Mouse (Mus musculus) midbrain, embryonic 15.5 days (tissue): ENCODE measurements at regions not wholly inside any gene's neighbourhood (a gene's known extent, or its start where the extent isn't known, plus 50 kb on each side); places are given as distances from the start of the nearest gene placed in this dataset.
A peak's percentile ranks its signal among the peaks of the same experiment; 100 is the strongest.

ENCODE experiments used
- ATAC-seq: fragments of 200-750 bp; cut with Nextera tagmentation; replicated peaks from 2 replicates; pipeline ENCODE4 v1.8.0; 2017; ENCODE audit warnings: moderate TSS enrichment
- H3K27ac ChIP-seq: fragments of 300-500 bp; sonication (generic); 2 replicates; pipeline ENCODE4 v1.5.1; 2015; ENCODE audit warnings: mild to moderate bottlenecking, inconsistent platforms
- H3K27me3 ChIP-seq: fragments of 300-500 bp; sonication (generic); replicated peaks from 2 replicates; pipeline ENCODE4 v1.6.1; 2015; ENCODE audit warnings: inconsistent platforms
- H3K36me3 ChIP-seq: fragments of 300-500 bp; sonication (generic); replicated peaks from 2 replicates; pipeline ENCODE4 v1.6.1; 2015; ENCODE audit warnings: inconsistent platforms
- H3K4me1 ChIP-seq: fragments of 300-500 bp; sonication (generic); 2 replicates; pipeline ENCODE4 v1.6.1; 2015; ENCODE audit warnings: inconsistent platforms
- H3K4me2 ChIP-seq: fragments of 300-500 bp; sonication (generic); 2 replicates; pipeline ENCODE4 v1.6.1; 2015; ENCODE audit warnings: inconsistent platforms, mild to moderate bottlenecking, moderate library complexity
- H3K4me3 ChIP-seq: fragments of 300-500 bp; sonication (generic); 2 replicates; pipeline ENCODE4 v1.5.1; 2015; ENCODE audit warnings: mild to moderate bottlenecking, inconsistent platforms
- H3K9ac ChIP-seq: fragments of 300-500 bp; sonication (generic); 2 replicates; pipeline ENCODE4 v1.6.1; 2015; ENCODE audit warnings: mild to moderate bottlenecking, inconsistent platforms
- H3K9me3 ChIP-seq: fragments of 300-500 bp; sonication (generic); 2 replicates; pipeline ENCODE4 v1.6.1; 2016; ENCODE audit warnings: inconsistent platforms
- WGBS: fragments of 180-500 bp; shearing (Covaris S2); methylation state at CpG from one replicate; pipeline ENCODE4 v1.1.7; 2015; ENCODE audit warnings: mixed read lengths; 5-methylcytosine and 5-hydroxymethylcytosine counted together

- H3K4me2 ChIP-seq = no peak overlapping the region
- no peaks in the 10 kb centered on the region for H3K27me3 ChIP-seq
- no peaks in the 10 kb centered on the region for H3K9me3 ChIP-seq
- ATAC-seq = peak; percentile 84
- H3K4me3 ChIP-seq = no peak overlapping the region
- H3K36me3 ChIP-seq = no peaks in the 10 kb centered on the region
- no peak overlapping the region for H3K27ac ChIP-seq
- H3K4me1 ChIP-seq = peaks cover 3% of the 10 kb centered on the region; the same call in 1 of the 2 replicates
- H3K9ac ChIP-seq = no peak overlapping the region
Measured at GRCm38 (mm10) chr10:35654548-35655180, 57.0 kb downstream of the Amd2 start.

- no peaks in the 10 kb centered on the region for H3K27me3 ChIP-seq
- no peak overlapping the region for H3K9ac ChIP-seq
- H3K4me3 ChIP-seq = no peak overlapping the region
- H3K27ac ChIP-seq = no peak overlapping the region
- no peak overlapping the region for H3K4me2 ChIP-seq
- WGBS = 55% methylated on average over 2 of the region's 2 CpGs
- H3K36me3 ChIP-seq = no peaks in the 10 kb centered on the region
- no peak for ATAC-seq
- H3K4me1 ChIP-seq = peaks cover 3% of the 10 kb centered on the region; the same call in 1 of the 2 replicates
- H3K9me3 ChIP-seq = no peaks in the 10 kb centered on the region
Measured at GRCm38 (mm10) chr10:35649930-35650329, 61.8 kb downstream of the Amd2 start.

- Histone ChIP-seq H3K36me3 (no peaks in the 10 kb centered on the region), H3K9ac (no peak overlapping the region), H3K9me3 (no peaks in the 10 kb centered on the region), H3K4me2 (no peak overlapping the region), H3K27me3 (no peaks in the 10 kb centered on the region), H3K4me3 (no peak overlapping the region), H3K27ac (no peak overlapping the region), H3K4me1 (no peaks in the 10 kb centered on the region)
- 90% methylated on average over 1 of the region's 1 CpGs for WGBS
- no peak for ATAC-seq
Measured at GRCm38 (mm10) chr10:35620853-35621252, 90.8 kb downstream of the Amd2 start.

- Histone ChIP-seq H3K27me3 (no peaks in the 10 kb centered on the region), H3K4me1 (no peaks in the 10 kb centered on the region), H3K4me2 (no peak overlapping the region), H3K36me3 (no peaks in the 10 kb centered on the region), H3K4me3 (no peak overlapping the region), H3K9ac (no peak overlapping the region), H3K9me3 (no peaks in the 10 kb centered on the region), H3K27ac (no peak overlapping the region)
- ATAC-seq = no peak
- WGBS = 82% methylated on average over 1 of the region's 1 CpGs
Measured at GRCm38 (mm10) chr10:35586251-35586650, 125.4 kb downstream of the Amd2 start.
